Mouse (Mus musculus): Measurements from ENCODE around the gene Slc4a11. TPM values are rescaled to one million over a fixed set of nuclear protein-coding genes. Genes with fewer than 3 reads are reported as not detected.

Gene Slc4a11
- polyA plus RNA-seq, 1 experiment from 2014 or later: 0.11 TPM

- Histone ChIP-seq H3K4me2 (ENCODE audit: low read length) (no peak overlapping the region), H3K27ac (replicated peaks in 1 of 2; ENCODE audit: control insufficient read depth in 1 of 2, insufficient read depth in 1 of 2, low read depth in 2 of 2, low read length in 2 of 2) (no peak overlapping the region), H3K27me3 (ENCODE audit: control insufficient read depth, insufficient read depth, low read length) (no peaks in the 10 kb centered on the region), H3K9me3 (ENCODE audit: control insufficient read depth, low read length) (no peaks in the 10 kb centered on the region), H3K4me1 (ENCODE audit: control insufficient read depth in 2 of 2, insufficient read depth in 2 of 2, low read length in 2 of 2) (no peaks in the 10 kb centered on the region), H3K4me3 (ENCODE audit: control insufficient read depth in 1 of 2, insufficient read depth in 1 of 2, low read depth in 1 of 2, low read length in 2 of 2) (no peak overlapping the region), H3K9ac (ENCODE audit: low read length) (no peak overlapping the region), H3K36me3 (ENCODE audit: control insufficient read depth, insufficient read depth, low read length) (peaks cover 96% of the 10 kb centered on the region)
- 92% methylated on average over 6 of the region's 6 CpGs for WGBS
- ATAC-seq (ENCODE audit: insufficient number of reproducible peaks, insufficient read depth, low FRiP score, low read depth): no peak
Observed at GRCm38 (mm10) chr2:130679899-130680298, 17.4 kb downstream of the Slc4a11 start.

GRCm38 (mm10) chr2:130679154-130679553, 18.2 kb downstream of the Slc4a11 start:
- peaks cover 98% of the 10 kb centered on the region for H3K36me3 ChIP-seq (ENCODE audit: control insufficient read depth, insufficient read depth, low read length)
- H3K9ac ChIP-seq (ENCODE audit: low read length): no peak overlapping the region
- no peaks in the 10 kb centered on the region for H3K4me1 ChIP-seq (ENCODE audit: control insufficient read depth in 2 of 2, insufficient read depth in 2 of 2, low read length in 2 of 2)
- H3K27me3 ChIP-seq (ENCODE audit: control insufficient read depth, insufficient read depth, low read length): no peaks in the 10 kb centered on the region
- H3K27ac ChIP-seq (replicated peaks in 1 of 2; ENCODE audit: control insufficient read depth in 1 of 2, insufficient read depth in 1 of 2, low read depth in 2 of 2, low read length in 2 of 2): no peak overlapping the region
- H3K4me3 ChIP-seq (ENCODE audit: control insufficient read depth in 1 of 2, insufficient read depth in 1 of 2, low read depth in 1 of 2, low read length in 2 of 2): no peak overlapping the region
- no peaks in the 10 kb centered on the region for H3K9me3 ChIP-seq (ENCODE audit: control insufficient read depth, low read length)
- ATAC-seq (ENCODE audit: insufficient number of reproducible peaks, insufficient read depth, low FRiP score, low read depth): no peak
- WGBS: 93% methylated on average over 12 of the region's 12 CpGs
- H3K4me2 ChIP-seq (ENCODE audit: low read length): no peak overlapping the region

GRCm38 (mm10) chr2:130677211-130677610, 20.1 kb downstream of the Slc4a11 start:
- Histone ChIP-seq H3K27me3 (ENCODE audit: control insufficient read depth, insufficient read depth, low read length) (no peaks in the 10 kb centered on the region), H3K27ac (replicated peaks in 1 of 2; ENCODE audit: control insufficient read depth in 1 of 2, insufficient read depth in 1 of 2, low read depth in 2 of 2, low read length in 2 of 2) (no peak overlapping the region), H3K4me3 (ENCODE audit: control insufficient read depth in 1 of 2, insufficient read depth in 1 of 2, low read depth in 1 of 2, low read length in 2 of 2) (no peak overlapping the region), H3K9me3 (ENCODE audit: control insufficient read depth, low read length) (no peaks in the 10 kb centered on the region), H3K4me2 (ENCODE audit: low read length) (no peak overlapping the region), H3K9ac (ENCODE audit: low read length) (no peak overlapping the region), H3K36me3 (ENCODE audit: control insufficient read depth, insufficient read depth, low read length) (peaks cover 98% of the 10 kb centered on the region), H3K4me1 (ENCODE audit: control insufficient read depth in 2 of 2, insufficient read depth in 2 of 2, low read length in 2 of 2) (no peaks in the 10 kb centered on the region)
- no peak for ATAC-seq (ENCODE audit: insufficient number of reproducible peaks, insufficient read depth, low FRiP score, low read depth)
- WGBS: 80% methylated on average over 10 of the region's 10 CpGs

GRCm38 (mm10) chr2:130667559-130667958, 29.8 kb downstream of the Slc4a11 start, which contains the start of gene Itpa:
Itpa (plus strand) TSS chr2:130667610.
- WGBS: 2% methylated on average over 31 of the region's 31 CpGs

GRCm38 (mm10) chr2:130664102-130664701, 33.1 kb downstream of the Slc4a11 start, which contains the start of gene Ddrgk1:
Ddrgk1 (minus strand) TSS chr2:130664659.
- peaks cover 38% of the 10 kb centered on the region for H3K36me3 ChIP-seq (ENCODE audit: control insufficient read depth, insufficient read depth, low read length)
- H3K4me3 ChIP-seq (ENCODE audit: control insufficient read depth in 1 of 2, insufficient read depth in 1 of 2, low read depth in 1 of 2, low read length in 2 of 2): peak within 1 kb of the TSS; percentile 62 to 81
- H3K9ac ChIP-seq (ENCODE audit: low read length): peak within 1 kb of the TSS; percentile 92
- peak within 1 kb of the TSS; percentile 98 to 99 for H3K27ac ChIP-seq (replicated peaks in 1 of 2; ENCODE audit: control insufficient read depth in 1 of 2, insufficient read depth in 1 of 2, low read depth in 2 of 2, low read length in 2 of 2)
- H3K4me2 ChIP-seq (ENCODE audit: low read length): peak within 1 kb of the TSS; percentile 85
- H3K4me1 ChIP-seq (ENCODE audit: control insufficient read depth in 2 of 2, insufficient read depth in 2 of 2, low read length in 2 of 2): peaks cover 9 to 20% of the 10 kb centered on the region in 2 experiments
- no peaks in the 10 kb centered on the region for H3K9me3 ChIP-seq (ENCODE audit: control insufficient read depth, low read length)
- under 1% methylated on average over 35 of the region's 40 CpGs for WGBS
- ATAC-seq (ENCODE audit: insufficient number of reproducible peaks, insufficient read depth, low FRiP score, low read depth): peak; percentile 97
- no peaks in the 10 kb centered on the region for H3K27me3 ChIP-seq (ENCODE audit: control insufficient read depth, insufficient read depth, low read length)

More at GRCm38 (mm10) chr2:130667559-130667958, 29.8 kb downstream of the Slc4a11 start, which contains the start of gene Itpa:
- Histone ChIP-seq H3K27ac (replicated peaks in 1 of 2; ENCODE audit: control insufficient read depth in 1 of 2, insufficient read depth in 1 of 2, low read depth in 2 of 2, low read length in 2 of 2) (peak within 1 kb of the TSS; percentile 58 to 82), H3K9me3 (ENCODE audit: control insufficient read depth, low read length) (no peaks in the 10 kb centered on the region), H3K27me3 (ENCODE audit: control insufficient read depth, insufficient read depth, low read length) (no peaks in the 10 kb centered on the region), H3K4me2 (ENCODE audit: low read length) (peak within 1 kb of the TSS; percentile 91), H3K4me1 (ENCODE audit: control insufficient read depth in 2 of 2, insufficient read depth in 2 of 2, low read length in 2 of 2) (peaks cover 9 to 20% of the 10 kb centered on the region in 2 experiments), H3K9ac (ENCODE audit: low read length) (peak within 1 kb of the TSS; percentile 84), H3K36me3 (ENCODE audit: control insufficient read depth, insufficient read depth, low read length) (peaks cover 20% of the 10 kb centered on the region), H3K4me3 (ENCODE audit: control insufficient read depth in 1 of 2, insufficient read depth in 1 of 2, low read depth in 1 of 2, low read length in 2 of 2) (peak within 1 kb of the TSS; percentile 70 to 80)
- ATAC-seq (ENCODE audit: insufficient number of reproducible peaks, insufficient read depth, low FRiP score, low read depth): no peak

- ATAC-seq (ENCODE audit: insufficient number of reproducible peaks, insufficient read depth, low FRiP score, low read depth): no peak
- H3K4me2 ChIP-seq (ENCODE audit: low read length): peak overlapping the region; percentile 85
- H3K27me3 ChIP-seq (ENCODE audit: control insufficient read depth, insufficient read depth, low read length): no peaks in the 10 kb centered on the region
- H3K9ac ChIP-seq (ENCODE audit: low read length): peak overlapping the region; percentile 92
- WGBS: 88% methylated on average over 11 of the region's 11 CpGs
- H3K4me1 ChIP-seq (ENCODE audit: control insufficient read depth in 2 of 2, insufficient read depth in 2 of 2, low read length in 2 of 2): peaks cover 7 to 18% of the 10 kb centered on the region in 2 experiments
- H3K9me3 ChIP-seq (ENCODE audit: control insufficient read depth, low read length): no peaks in the 10 kb centered on the region
- peak overlapping the region; percentile 62 to 81; a peak in 3 of 4 replicates for H3K4me3 ChIP-seq (ENCODE audit: control insufficient read depth in 1 of 2, insufficient read depth in 1 of 2, low read depth in 1 of 2, low read length in 2 of 2)
- H3K27ac ChIP-seq (replicated peaks in 1 of 2; ENCODE audit: control insufficient read depth in 1 of 2, insufficient read depth in 1 of 2, low read depth in 2 of 2, low read length in 2 of 2): no peak overlapping the region; a peak in 1 of 4 replicates
- H3K36me3 ChIP-seq (ENCODE audit: control insufficient read depth, insufficient read depth, low read length): peaks cover 47% of the 10 kb centered on the region
Observed at GRCm38 (mm10) chr2:130663342-130663741, 34.0 kb downstream of the Slc4a11 start.

GRCm38 (mm10) chr2:130658530-130658929, 38.8 kb downstream of the Slc4a11 start:
- peaks cover 3 to 7% of the 10 kb centered on the region in 2 experiments for H3K4me1 ChIP-seq (ENCODE audit: control insufficient read depth in 2 of 2, insufficient read depth in 2 of 2, low read length in 2 of 2)
- H3K4me3 ChIP-seq (ENCODE audit: control insufficient read depth in 1 of 2, insufficient read depth in 1 of 2, low read depth in 1 of 2, low read length in 2 of 2): no peak overlapping the region
- peaks cover 94% of the 10 kb centered on the region for H3K36me3 ChIP-seq (ENCODE audit: control insufficient read depth, insufficient read depth, low read length)

More at GRCm38 (mm10) chr2:130658530-130658929, 38.8 kb downstream of the Slc4a11 start:
- Histone ChIP-seq H3K9me3 (ENCODE audit: control insufficient read depth, low read length) (no peaks in the 10 kb centered on the region), H3K4me2 (ENCODE audit: low read length) (no peak overlapping the region), H3K27me3 (ENCODE audit: control insufficient read depth, insufficient read depth, low read length) (no peaks in the 10 kb centered on the region), H3K27ac (replicated peaks in 1 of 2; ENCODE audit: control insufficient read depth in 1 of 2, insufficient read depth in 1 of 2, low read depth in 2 of 2, low read length in 2 of 2) (no peak overlapping the region), H3K9ac (ENCODE audit: low read length) (no peak overlapping the region)
- WGBS: 96% methylated on average over 10 of the region's 10 CpGs
- no peak for ATAC-seq (ENCODE audit: insufficient number of reproducible peaks, insufficient read depth, low FRiP score, low read depth)

Measured in heart, embryonic 14.5 days (tissue).